Mouse (Mus musculus) frontal cortex, postnatal 25 days (tissue): ENCODE measurements at regions not wholly inside any gene's neighbourhood (a gene's known extent, or its start where the extent isn't known, plus 50 kb on each side); places are given as distances from the start of the nearest gene placed in this dataset.

Source experiments
- DNase-seq, 2 experiments: peaks; one replicate each; pipeline ENCODE4 v3.0.0; 2022; ENCODE audit warnings: low spot score in 2 of 2

GRCm38 (mm10) chr6:100390258-100390910 lies 103.1 kb upstream of the Rybp start:
- DNase-seq = no peak

GRCm38 (mm10) chr6:100387042-100387441 lies 99.8 kb upstream of the Rybp start:
- DNase-seq = no peak

GRCm38 (mm10) chr6:100385640-100386039 lies 98.4 kb upstream of the Rybp start:
- DNase-seq = no peak

GRCm38 (mm10) chr6:100381046-100381445 lies 93.8 kb upstream of the Rybp start:
- no peak for DNase-seq

GRCm38 (mm10) chr6:100380536-100380935 lies 93.3 kb upstream of the Rybp start:
- DNase-seq = no peak

- DNase-seq = no peak
These were observed 92.5 kb upstream of the Rybp start for GRCm38 (mm10) chr6:100379792-100380191.

- DNase-seq = no peak
These were observed 91.2 kb upstream of the Rybp start for GRCm38 (mm10) chr6:100378533-100378874.

GRCm38 (mm10) chr6:100377828-100378532 lies 90.7 kb upstream of the Rybp start:
- no peak for DNase-seq

- no peak for DNase-seq
These were observed 89.4 kb upstream of the Rybp start for GRCm38 (mm10) chr6:100376656-100377055.

- DNase-seq = no peak
These were observed 83.5 kb upstream of the Rybp start for GRCm38 (mm10) chr6:100370828-100371227.

GRCm38 (mm10) chr6:100370358-100370757 lies 83.1 kb upstream of the Rybp start:
- DNase-seq = no peak

GRCm38 (mm10) chr6:100366231-100366630 lies 78.9 kb upstream of the Rybp start:
- DNase-seq = no peak

GRCm38 (mm10) chr6:100365791-100366190 lies 78.5 kb upstream of the Rybp start:
- DNase-seq = no peak

- peak; percentile 31 to 33 for DNase-seq
These were observed 76.4 kb upstream of the Rybp start for GRCm38 (mm10) chr6:100363683-100364082.

GRCm38 (mm10) chr6:100356617-100357399 lies 69.5 kb upstream of the Rybp start:
- DNase-seq = no peak

- DNase-seq = no peak
These were observed 68.6 kb upstream of the Rybp start for GRCm38 (mm10) chr6:100355858-100356257.

- no peak for DNase-seq
These were observed 60.2 kb upstream of the Rybp start for GRCm38 (mm10) chr6:100347481-100347880.

- no peak for DNase-seq
These were observed 57.8 kb upstream of the Rybp start for GRCm38 (mm10) chr6:100345073-100345472.

- DNase-seq = no peak
These were observed 54.3 kb upstream of the Rybp start for GRCm38 (mm10) chr6:100341305-100342290.

- DNase-seq = no peak
These were observed 51.0 kb upstream of the Rybp start for GRCm38 (mm10) chr6:100338291-100338690.
